Mouse (Mus musculus) CD4-positive, CD25-positive, alpha-beta regulatory T cell, adult 2 months (primary cell): ENCODE data around the gene Cyb5r1.

Experiments used
- DNase-seq: peaks from one replicate; pipeline ENCODE4 v3.0.0-alpha.2; 2012; ENCODE audit warnings: low read depth, low spot score

Gene Cyb5r1

GRCm38 (mm10) chr1:134405509-134406413 lies at the start of gene Cyb5r1:
Gene Cyb5r1 (plus strand): TSS chr1:134405559.
- peak; percentile 82 for DNase-seq

GRCm38 (mm10) chr1:134357461-134357860 lies 47.9 kb upstream of the Cyb5r1 start:
- DNase-seq: no peak

- DNase-seq: no peak
Observed at GRCm38 (mm10) chr1:134360656-134361055, 44.7 kb upstream of the Cyb5r1 start.

GRCm38 (mm10) chr1:134361195-134361856 lies 44.0 kb upstream of the Cyb5r1 start:
- no peak for DNase-seq

- peak; percentile 98 for DNase-seq
Observed at GRCm38 (mm10) chr1:134361857-134362212, 43.5 kb upstream of the Cyb5r1 start, which contains the start of gene Tmem183a. Gene Tmem183a (minus strand): TSS chr1:134361979.

- DNase-seq: no peak
Observed at GRCm38 (mm10) chr1:134363194-134363593, 42.2 kb upstream of the Cyb5r1 start.

GRCm38 (mm10) chr1:134365491-134365890 lies 39.9 kb upstream of the Cyb5r1 start:
- no peak for DNase-seq

- peak; percentile 64 for DNase-seq
Observed at GRCm38 (mm10) chr1:134368777-134369337, 36.5 kb upstream of the Cyb5r1 start.

- DNase-seq: no peak
Observed at GRCm38 (mm10) chr1:134374124-134374523, 31.2 kb upstream of the Cyb5r1 start.

- DNase-seq: no peak
Observed at GRCm38 (mm10) chr1:134381051-134381450, 24.3 kb upstream of the Cyb5r1 start.

GRCm38 (mm10) chr1:134381795-134382625 lies 23.3 kb upstream of the Cyb5r1 start:
- peak; percentile 10 for DNase-seq

GRCm38 (mm10) chr1:134384581-134384980 lies 20.8 kb upstream of the Cyb5r1 start:
- DNase-seq: no peak

- DNase-seq: no peak
Observed at GRCm38 (mm10) chr1:134385176-134385575, 20.2 kb upstream of the Cyb5r1 start.

- no peak for DNase-seq
Observed at GRCm38 (mm10) chr1:134385666-134386065, 19.7 kb upstream of the Cyb5r1 start, which contains the start of gene 4933406M09Rik. Gene 4933406M09Rik (plus strand): TSS chr1:134385940.

GRCm38 (mm10) chr1:134393827-134394226 lies 11.5 kb upstream of the Cyb5r1 start:
- no peak for DNase-seq

- no peak for DNase-seq
Observed at GRCm38 (mm10) chr1:134398210-134398609, 7.1 kb upstream of the Cyb5r1 start.

- peak; percentile 20 for DNase-seq
Observed at GRCm38 (mm10) chr1:134399735-134400134, 5.6 kb upstream of the Cyb5r1 start.

GRCm38 (mm10) chr1:134406414-134406771 lies 1.0 kb downstream of the Cyb5r1 start:
- DNase-seq: no peak

- DNase-seq: no peak
Observed at GRCm38 (mm10) chr1:134408080-134408479, 2.7 kb downstream of the Cyb5r1 start.

- no peak for DNase-seq
Observed at GRCm38 (mm10) chr1:134411706-134412629, 6.6 kb downstream of the Cyb5r1 start.
